Mouse (Mus musculus) midbrain, embryonic 11.5 days (tissue): ENCODE data around the gene Gm28308. TPM values are rescaled to one million over a fixed set of nuclear protein-coding genes. Genes with fewer than 3 reads are reported as not detected.

ENCODE experiments used
- ATAC-seq: fragments of 200-750 bp; cut with Nextera tagmentation; 2 replicates; pipeline ENCODE4 v1.8.0; 2017; ENCODE audit warnings: moderate TSS enrichment, moderate library complexity; ENCODE audit not compliant: low FRiP score
- DNase-seq: peaks from one replicate; pipeline ENCODE4 v3.0.0; 2015; ENCODE audit warnings: low spot score; ENCODE audit errors: missing footprints
- H3K27ac ChIP-seq: fragments of 300-500 bp; sonication (generic); 2 replicates; pipeline ENCODE4 v1.5.1; 2014; ENCODE audit warnings: low read depth, low read length
- H3K27me3 ChIP-seq: fragments of 300-500 bp; sonication (generic); 2 replicates; pipeline ENCODE4 v1.6.1; 2014; ENCODE audit warnings: mild to moderate bottlenecking, low read length, moderate library complexity, mixed read lengths; ENCODE audit not compliant: control insufficient read depth, insufficient read depth
- H3K36me3 ChIP-seq: fragments of 300-500 bp; sonication (generic); 2 replicates; pipeline ENCODE4 v1.6.1; 2014; ENCODE audit warnings: mild to moderate bottlenecking, low read length, moderate library complexity, mixed read lengths; ENCODE audit not compliant: control insufficient read depth, insufficient read depth
- H3K4me1 ChIP-seq: fragments of 300-500 bp; sonication (generic); 2 replicates; pipeline ENCODE4 v1.6.1; 2014; ENCODE audit warnings: low read length; ENCODE audit not compliant: control insufficient read depth, insufficient read depth
- H3K4me2 ChIP-seq: fragments of 300-500 bp; sonication (generic); 2 replicates; pipeline ENCODE4 v1.6.1; 2014; ENCODE audit warnings: mild to moderate bottlenecking, moderate library complexity
- H3K4me3 ChIP-seq: fragments of 300-500 bp; sonication (generic); 2 replicates; pipeline ENCODE4 v1.5.1; 2014; ENCODE audit warnings: low read depth, low read length
- H3K9ac ChIP-seq: fragments of 300-500 bp; sonication (generic); 2 replicates; pipeline ENCODE4 v1.6.1; 2014; ENCODE audit warnings: low read length
- H3K9me3 ChIP-seq: fragments of 300-500 bp; sonication (generic); 2 replicates; pipeline ENCODE4 v1.6.1; 2016; ENCODE audit warnings: low read length; ENCODE audit not compliant: control insufficient read depth
- WGBS: fragments of 180-500 bp; shearing (Covaris S2); extraction: QIAGEN DNeasy Blood & Tissue Kit; methylation state at CpG from one replicate; pipeline ENCODE4 v1.1.7; 2014; 5-methylcytosine and 5-hydroxymethylcytosine counted together
- polyA plus RNA-seq: library from polyadenylated mRNA; unstranded; fragments of >200 nt; fragmentation: Nextera tagmentation; extraction: Ambion mirVana; gene quantifications from 2 replicates; pipeline ENCODE4 v1.2.1, GENCODE M21; 2014

The Gm28308 gene
- polyA plus RNA-seq, 1 experiment from 2014 or later: not detected

DNA sequence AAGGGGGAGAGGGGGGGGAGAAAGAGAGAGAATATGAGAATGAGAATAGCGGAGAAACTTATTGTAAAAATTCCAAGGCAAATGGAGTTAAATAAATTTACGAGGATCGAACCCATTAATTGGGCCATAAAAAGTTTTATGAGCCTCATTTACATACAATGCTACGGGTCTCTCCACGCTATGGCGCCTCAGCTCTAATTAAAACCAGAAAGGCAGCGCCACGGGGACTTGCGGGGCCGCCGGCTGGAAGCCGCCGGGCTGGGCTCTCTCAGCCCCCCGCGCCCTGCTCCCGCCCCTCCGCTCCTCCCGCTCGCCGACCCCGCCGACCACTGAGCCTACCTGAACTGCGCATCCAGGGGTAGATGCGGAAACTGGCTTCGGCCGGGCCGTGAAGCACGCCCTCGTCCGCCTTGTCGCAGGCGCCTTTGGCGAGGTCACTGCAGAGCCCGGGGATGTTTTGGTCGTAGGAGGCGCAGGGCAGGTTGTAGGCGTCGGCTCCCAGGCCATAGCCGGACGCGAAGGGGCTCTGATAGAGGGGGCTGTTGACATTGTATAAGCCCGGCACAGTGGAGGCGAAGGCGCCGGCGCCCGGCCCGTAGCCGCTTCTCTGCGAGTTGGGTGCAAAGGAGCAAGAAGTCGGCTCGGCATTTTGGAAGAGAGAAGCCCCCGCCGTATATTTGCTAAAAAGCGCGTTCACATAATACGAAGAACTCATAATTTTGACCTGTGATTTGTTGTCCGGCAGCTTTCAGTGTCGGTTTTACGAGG lies 3.7 kb upstream of the Gm28308 start:
- Histone ChIP-seq H3K4me2 (peak overlapping the region; percentile 42), H3K27ac (no peak overlapping the region), H3K4me1 (peaks cover 11% of the 10 kb centered on the region), H3K9ac (no peak overlapping the region), H3K9me3 (no peaks in the 10 kb centered on the region), H3K4me3 (peak overlapping the region; percentile 26), H3K36me3 (no peaks in the 10 kb centered on the region), H3K27me3 (peaks cover 100% of the 10 kb centered on the region)
- 3% methylated on average over 59 of the region's 60 CpGs for WGBS
- DNase-seq (peak; percentile 95), ATAC-seq (no peak)

GRCm38 (mm10) chr6:52215771-52216535 lies 2.8 kb upstream of the Gm28308 start:
- Histone ChIP-seq H3K9me3 (no peaks in the 10 kb centered on the region), H3K4me3 (no peak overlapping the region), H3K27me3 (peaks cover 100% of the 10 kb centered on the region), H3K27ac (no peak overlapping the region), H3K36me3 (no peaks in the 10 kb centered on the region), H3K4me2 (no peak overlapping the region), H3K4me1 (peaks cover 8% of the 10 kb centered on the region), H3K9ac (no peak overlapping the region)
- DNase-seq (no peak), ATAC-seq (no peak)
- 2% methylated on average over 30 of the region's 30 CpGs for WGBS

GRCm38 (mm10) chr6:52215070-52215469 lies 1.9 kb upstream of the Gm28308 start:
- Histone ChIP-seq H3K9ac (no peak overlapping the region), H3K4me3 (no peak overlapping the region), H3K27ac (no peak overlapping the region), H3K27me3 (peaks cover 100% of the 10 kb centered on the region), H3K36me3 (no peaks in the 10 kb centered on the region), H3K4me2 (no peak overlapping the region), H3K9me3 (no peaks in the 10 kb centered on the region), H3K4me1 (peaks cover 8% of the 10 kb centered on the region)
- ATAC-seq (no peak), DNase-seq (no peak)
- 25% methylated on average over 3 of the region's 3 CpGs for WGBS

GRCm38 (mm10) chr6:52214271-52214670 lies 1.1 kb upstream of the Gm28308 start:
- WGBS: 9% methylated on average over 5 of the region's 5 CpGs
- Histone ChIP-seq H3K9me3 (no peaks in the 10 kb centered on the region), H3K27me3 (peaks cover 100% of the 10 kb centered on the region), H3K4me2 (no peak overlapping the region), H3K27ac (no peak overlapping the region), H3K36me3 (no peaks in the 10 kb centered on the region), H3K9ac (no peak overlapping the region), H3K4me1 (peaks cover 8% of the 10 kb centered on the region), H3K4me3 (no peak overlapping the region)
- no peak for DNase-seq
- no peak for ATAC-seq

DNA sequence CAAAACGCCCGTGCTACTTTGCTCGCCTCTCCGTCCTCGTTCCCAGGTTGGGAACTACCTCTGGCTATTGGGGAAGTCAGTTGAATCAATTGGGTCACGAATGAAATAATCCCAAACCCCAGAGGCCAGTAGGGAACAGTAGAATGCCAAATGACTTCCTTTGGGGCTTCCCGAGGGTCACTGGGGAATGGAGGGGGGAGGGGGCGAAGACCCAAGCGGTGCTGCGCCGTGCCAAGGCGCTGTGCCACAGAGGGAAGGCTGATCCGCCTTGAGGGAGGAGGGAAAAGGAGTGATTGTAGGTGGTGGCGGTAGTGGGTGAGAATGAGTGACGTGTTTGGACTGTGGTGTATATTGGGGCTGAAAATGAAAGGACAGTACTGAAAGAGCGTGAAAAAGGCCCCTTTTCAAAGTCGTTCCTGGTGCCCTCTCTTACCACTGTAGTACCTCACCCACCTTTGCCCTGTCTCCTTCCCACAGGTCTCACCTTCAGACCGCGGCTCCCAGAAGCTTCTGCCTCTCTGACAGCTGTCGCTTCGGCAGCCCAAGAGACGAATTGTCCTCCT lies 502 bp downstream of the Gm28308 start:
- DNase-seq (no peak), ATAC-seq (no peak)
- Histone ChIP-seq H3K4me3 (no peak overlapping the region), H3K9me3 (no peaks in the 10 kb centered on the region), H3K27ac (no peak overlapping the region), H3K9ac (no peak overlapping the region), H3K36me3 (no peaks in the 10 kb centered on the region), H3K4me1 (peaks cover 8% of the 10 kb centered on the region), H3K4me2 (no peak overlapping the region), H3K27me3 (peaks cover 100% of the 10 kb centered on the region)
- 1% methylated on average over 22 of the region's 22 CpGs for WGBS

GRCm38 (mm10) chr6:52211961-52212360 lies 1.2 kb downstream of the Gm28308 start:
- H3K4me2 ChIP-seq: no peak overlapping the region
- no peak overlapping the region for H3K4me3 ChIP-seq
- peaks cover 100% of the 10 kb centered on the region for H3K27me3 ChIP-seq
- ATAC-seq: no peak
- 3% methylated on average over 13 of the region's 13 CpGs for WGBS
- no peaks in the 10 kb centered on the region for H3K9me3 ChIP-seq
- peaks cover 2% of the 10 kb centered on the region for H3K4me1 ChIP-seq
- H3K9ac ChIP-seq: no peak overlapping the region
- no peak overlapping the region for H3K27ac ChIP-seq
- no peak for DNase-seq
- no peaks in the 10 kb centered on the region for H3K36me3 ChIP-seq

- peak; percentile 58; the same call in 1 of the 2 replicates for ATAC-seq
- H3K27me3 ChIP-seq: peaks cover 100% of the 10 kb centered on the region
- no peak overlapping the region for H3K9ac ChIP-seq
These were observed 1.8 kb downstream of the Gm28308 start for GRCm38 (mm10) chr6:52211170-52211935.

GRCm38 (mm10) chr6:52209685-52210046 lies 3.5 kb downstream of the Gm28308 start:
- Histone ChIP-seq H3K36me3 (no peaks in the 10 kb centered on the region), H3K27me3 (peaks cover 100% of the 10 kb centered on the region), H3K9me3 (no peaks in the 10 kb centered on the region), H3K27ac (no peak overlapping the region), H3K9ac (no peak overlapping the region), H3K4me2 (no peak overlapping the region), H3K4me3 (no peak overlapping the region), H3K4me1 (no peaks in the 10 kb centered on the region; the same call in 1 of the 2 replicates)
- ATAC-seq (no peak), DNase-seq (no peak)
- 7% methylated on average over 12 of the region's 12 CpGs for WGBS

More at GRCm38 (mm10) chr6:52211170-52211935, 1.8 kb downstream of the Gm28308 start:
- Histone ChIP-seq H3K4me1 (no peaks in the 10 kb centered on the region; the same call in 1 of the 2 replicates), H3K36me3 (no peaks in the 10 kb centered on the region), H3K4me3 (no peak overlapping the region), H3K9me3 (no peaks in the 10 kb centered on the region), H3K4me2 (no peak overlapping the region), H3K27ac (no peak overlapping the region)
- DNase-seq: peak; percentile 99
- under 1% methylated on average over 37 of the region's 37 CpGs for whole genome bisulfite sequencing
